Mouse (Mus musculus) right cerebral cortex, postnatal 4 days (tissue): ENCODE results near the gene Tlr13.
"Not testable (repeated sequence)": the region's sequence is repeated elsewhere in the genome, so short reads cannot be mapped to it uniquely, and the experiment has no call there.

Experiments
- DNase-seq: peaks from one replicate; pipeline ENCODE4 v3.0.0-alpha.2; 2022

Tlr13 gene

GRCm38 (mm10) chrX:106186713-106187649 is 44.0 kb downstream of the Tlr13 start, which contains the start of gene Pgk1:
Gene Pgk1, plus strand, starts transcription at chrX:106187100.
- DNase-seq = peak; percentile 84

- DNase-seq = no peak
Measured at GRCm38 (mm10) chrX:106187737-106188136, 44.7 kb downstream of the Tlr13 start.

- no peak for DNase-seq
Measured at GRCm38 (mm10) chrX:106189356-106189755, 46.4 kb downstream of the Tlr13 start.

- DNase-seq = no peak
Measured at GRCm38 (mm10) chrX:106190091-106190490, 47.1 kb downstream of the Tlr13 start.

- not testable (repeated sequence) for DNase-seq
Measured at GRCm38 (mm10) chrX:106194361-106194760, 51.4 kb downstream of the Tlr13 start.

DNA sequence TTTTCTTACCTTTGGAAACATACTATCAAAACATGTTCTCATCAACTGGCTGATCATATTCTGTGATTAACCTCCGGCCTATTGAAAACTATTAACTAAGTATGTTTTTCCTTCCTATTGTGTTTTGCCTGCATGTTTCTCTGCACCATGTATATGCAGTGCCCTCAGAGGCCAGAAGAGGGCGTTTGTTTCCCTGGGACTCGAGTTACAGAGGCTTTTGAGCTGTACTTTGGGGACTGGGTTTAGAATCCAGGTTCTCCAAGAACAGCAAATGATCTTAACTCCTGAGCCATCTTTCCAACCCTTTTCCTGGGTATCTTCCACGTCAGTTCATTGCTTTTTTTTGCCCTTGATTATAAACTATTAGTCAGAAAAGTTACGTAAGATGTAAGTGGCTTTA is 54.3 kb downstream of the Tlr13 start:
- DNase-seq = no peak

GRCm38 (mm10) chrX:106198904-106199303 is 55.9 kb downstream of the Tlr13 start:
- no peak for DNase-seq

GRCm38 (mm10) chrX:106209100-106209499 is 66.1 kb downstream of the Tlr13 start:
- no peak for DNase-seq
